Mouse (Mus musculus): Measurements from ENCODE around the gene Lhx2.

Gene Lhx2

DNA sequence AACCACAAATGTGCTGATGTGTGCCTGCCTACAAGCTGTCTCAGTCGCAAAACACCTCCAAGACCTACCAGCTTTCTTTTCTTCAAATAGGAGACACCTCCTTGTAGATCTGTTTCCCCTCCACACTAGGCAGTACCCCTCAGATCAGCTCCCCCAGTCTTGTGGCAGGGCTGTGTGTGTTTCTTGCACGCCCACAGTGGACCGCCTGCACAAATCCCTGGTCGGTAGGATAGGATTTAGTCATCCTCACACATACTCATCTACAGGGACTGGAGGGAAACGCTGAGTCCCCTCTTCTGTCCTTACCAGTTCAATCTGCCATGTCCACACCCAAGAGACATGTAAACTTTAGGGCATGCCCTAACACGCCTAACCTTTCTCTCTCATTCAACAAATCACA is 71.1 kb downstream of the Lhx2 start:
- DNase-seq, result no peak

DNA sequence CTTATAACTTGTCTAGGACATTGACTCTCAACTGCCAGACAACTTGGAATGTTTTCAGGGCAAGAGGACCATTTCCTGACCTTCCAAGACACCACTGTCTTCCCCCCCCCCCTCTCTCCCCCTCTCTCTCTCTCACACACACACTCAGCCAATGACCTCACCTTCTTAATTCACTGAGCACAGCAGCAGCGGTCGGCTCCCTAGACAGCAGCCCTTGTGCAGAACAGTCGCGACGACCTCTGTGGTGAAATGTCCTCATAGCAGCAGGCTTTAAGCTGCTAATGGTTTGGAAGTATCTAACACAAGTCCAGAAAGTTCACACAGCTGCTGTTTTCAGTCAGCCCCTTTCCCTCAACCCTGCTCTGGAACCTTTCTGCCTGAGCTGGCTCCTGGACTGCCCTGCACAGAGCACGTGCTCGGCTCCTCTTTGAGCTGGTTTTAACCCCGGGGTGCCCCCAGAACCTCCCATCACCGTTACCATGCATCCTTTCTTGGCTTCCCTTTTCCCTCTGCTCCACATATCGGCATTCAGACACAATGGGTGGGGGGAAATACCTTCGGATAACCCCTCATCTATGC is 73.6 kb downstream of the Lhx2 start:
- no peak for DNase-seq

DNA sequence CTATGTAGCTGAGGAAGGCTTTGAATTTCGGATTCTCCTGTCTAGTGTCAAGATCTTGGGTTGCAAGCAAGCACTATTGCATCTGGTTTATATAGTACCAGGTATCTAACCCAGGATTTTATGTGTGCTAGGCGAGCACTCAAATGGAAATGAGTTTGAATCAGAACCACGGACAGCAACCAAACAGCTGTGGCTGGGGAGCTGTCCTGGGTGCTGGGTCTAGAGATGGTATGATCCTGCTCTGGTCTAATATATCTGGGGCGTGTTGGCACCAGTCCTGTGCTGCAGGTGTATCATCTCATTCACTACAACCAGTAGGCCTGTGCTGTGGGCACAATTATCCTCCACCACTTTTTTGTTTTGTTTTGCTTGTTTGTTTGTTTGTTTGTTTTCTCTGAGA is 78.9 kb downstream of the Lhx2 start:
- peak; percentile 80 to 81 for DNase-seq
